Mouse (Mus musculus) fat pad, adult 2 months (tissue): Measurements from ENCODE around the gene B4galt3.
"Not testable (repeated sequence)": the region's sequence is repeated elsewhere in the genome, so short reads cannot be mapped to it uniquely, and the experiment has no call there.

Experiments
- DNase-seq: peaks from one replicate; pipeline ENCODE4 v3.0.0-alpha.2; 2011; ENCODE audit warnings: low read depth, low spot score; ENCODE audit errors: extremely low read depth

Gene B4galt3

GRCm38 (mm10) chr1:171239992-171240744, 30.0 kb upstream of the B4galt3 start:
- no peak for DNase-seq

GRCm38 (mm10) chr1:171240911-171241310, 29.2 kb upstream of the B4galt3 start:
- no peak for DNase-seq

DNA sequence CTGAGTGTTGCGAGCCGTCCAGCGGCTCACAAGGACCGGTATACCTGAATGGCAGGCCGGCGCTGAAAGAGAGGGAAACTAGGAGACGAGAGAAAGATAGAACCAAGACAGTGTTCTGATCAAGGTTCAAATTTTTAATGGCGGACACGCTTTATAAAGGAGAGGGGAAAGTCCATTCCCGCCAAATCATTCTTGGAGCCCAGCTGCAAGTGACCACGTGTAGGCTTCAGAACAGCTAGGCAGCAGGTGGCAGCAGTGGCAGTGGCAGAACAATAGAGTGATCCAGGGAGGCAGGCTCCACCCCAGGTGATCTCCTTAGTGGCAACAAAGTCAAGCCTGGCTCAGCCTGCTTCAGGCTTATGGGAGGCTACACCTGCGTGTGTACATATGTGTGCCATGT, 28.2 kb upstream of the B4galt3 start:
- DNase-seq = not testable (repeated sequence)

- no peak for DNase-seq
Observed at GRCm38 (mm10) chr1:171245353-171245752, 24.8 kb upstream of the B4galt3 start.

DNA sequence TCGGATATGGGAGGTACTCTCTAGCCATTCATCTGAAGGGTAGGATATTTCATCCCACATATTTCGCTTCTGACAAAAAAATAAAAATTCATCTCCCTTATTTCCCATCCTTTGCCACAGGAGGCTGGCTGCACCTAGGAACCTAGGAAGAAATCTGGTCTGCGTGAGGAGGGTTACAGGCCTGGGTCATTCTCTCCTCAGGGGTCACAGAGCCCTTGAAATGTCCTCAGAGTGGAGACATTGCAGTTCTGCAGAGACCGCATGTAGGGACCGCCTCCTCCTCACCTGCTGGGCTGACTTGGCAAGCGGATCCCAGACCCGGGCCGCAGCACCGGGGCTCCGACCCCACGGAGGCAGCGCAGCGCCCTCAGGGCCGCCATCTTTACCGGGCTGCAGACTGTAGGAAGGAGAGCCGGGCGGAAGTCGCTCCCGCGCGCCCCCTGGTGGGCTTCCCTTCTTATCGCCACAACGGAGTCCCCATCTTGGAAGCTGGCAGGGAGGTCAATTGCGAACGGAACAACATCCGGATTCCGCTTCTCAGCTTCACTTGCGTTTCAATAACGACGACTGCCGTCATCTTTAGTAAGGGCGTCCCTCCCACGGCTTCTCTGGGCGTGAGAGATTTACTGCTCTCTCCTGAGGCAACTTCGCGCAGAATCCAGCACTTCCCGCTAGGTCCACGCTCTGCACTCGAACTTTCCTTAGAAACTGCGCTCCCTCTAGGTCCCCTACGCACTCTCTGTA, 23.2 kb upstream of the B4galt3 start:
- peak; percentile 90 for DNase-seq

DNA sequence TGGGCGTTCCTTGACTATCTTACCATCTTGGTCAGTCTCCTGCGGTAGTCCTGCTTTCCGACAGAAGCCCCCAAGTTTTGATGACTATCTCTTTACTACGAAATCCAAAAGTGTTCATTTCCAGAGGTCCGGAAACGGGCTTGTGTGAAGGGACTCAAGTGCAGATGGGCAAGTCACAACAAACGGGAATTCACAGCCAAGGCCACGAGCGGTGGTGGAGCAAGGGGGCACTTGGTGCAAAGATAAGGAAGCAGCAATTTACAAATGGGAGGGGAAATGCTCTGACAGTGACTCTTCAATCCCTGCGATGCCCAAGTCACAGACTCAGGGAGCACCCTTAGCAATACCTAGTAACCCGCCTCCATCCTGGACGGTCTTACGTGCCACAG, 22.7 kb upstream of the B4galt3 start:
- DNase-seq = no peak

GRCm38 (mm10) chr1:171247916-171248315, 22.2 kb upstream of the B4galt3 start:
- no peak for DNase-seq

GRCm38 (mm10) chr1:171248386-171249226, 21.5 kb upstream of the B4galt3 start:
- no peak for DNase-seq

DNA sequence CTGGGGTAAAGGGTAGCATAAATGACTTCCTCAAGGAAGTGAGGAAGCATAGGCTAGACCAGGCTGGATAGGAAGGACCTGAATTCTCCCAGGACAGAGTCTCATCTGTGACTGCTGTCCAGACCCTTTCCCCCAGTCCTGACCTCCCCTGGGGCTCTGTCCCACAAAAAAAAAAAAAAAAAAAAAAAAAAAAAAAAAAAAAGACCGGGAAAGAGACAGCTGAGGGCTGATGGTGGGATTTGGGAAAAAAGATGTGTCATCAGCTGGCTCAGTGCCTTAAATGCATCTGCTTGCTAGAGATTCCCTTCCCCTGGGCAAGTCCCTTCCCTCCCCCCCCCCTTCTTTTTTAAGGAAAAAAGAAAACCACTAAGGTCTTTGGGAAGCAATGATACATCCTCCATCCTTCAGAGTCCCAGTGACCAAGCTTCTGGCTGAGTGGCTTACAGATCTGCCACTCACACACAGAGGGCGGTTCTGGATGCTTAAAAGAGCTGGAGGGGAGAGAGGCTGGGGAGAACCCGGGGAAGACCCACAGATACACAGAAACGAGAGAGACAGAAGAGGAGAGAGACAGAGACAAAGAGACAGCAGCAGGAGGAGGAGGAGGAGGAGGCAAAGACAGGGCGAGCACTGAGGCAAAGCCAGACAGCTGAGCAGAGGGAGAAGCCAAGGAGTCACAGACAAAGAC, 20.1 kb upstream of the B4galt3 start, which contains the start of gene Adamts4:
TSS of gene Adamts4 (plus strand) at position 509 of the 688 bp plus-strand sequence.
- DNase-seq = no peak

GRCm38 (mm10) chr1:171250680-171251593, 19.2 kb upstream of the B4galt3 start, which contains the start of gene Ndufs2:
TSS of gene Ndufs2 (minus strand) at chr1:171251388.
- DNase-seq = no peak

- no peak for DNase-seq
Observed at GRCm38 (mm10) chr1:171251594-171252324, 18.4 kb upstream of the B4galt3 start.

DNA sequence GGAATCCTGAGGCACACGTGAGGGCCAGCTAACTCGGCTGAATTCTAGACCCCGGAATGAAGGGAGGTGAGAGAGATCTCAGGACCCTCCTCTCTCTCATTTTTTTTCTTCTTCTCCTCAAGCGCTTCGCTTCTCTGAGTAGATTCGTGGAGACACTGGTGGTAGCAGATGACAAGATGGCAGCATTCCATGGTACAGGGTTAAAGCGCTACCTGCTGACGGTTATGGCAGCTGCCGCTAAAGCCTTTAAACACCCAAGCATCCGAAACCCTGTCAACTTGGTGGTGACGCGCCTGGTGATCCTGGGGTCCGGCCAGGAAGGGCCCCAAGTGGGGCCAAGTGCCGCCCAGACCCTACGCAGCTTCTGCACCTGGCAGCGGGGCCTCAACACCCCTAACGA, 17.7 kb upstream of the B4galt3 start:
- DNase-seq = no peak

DNA sequence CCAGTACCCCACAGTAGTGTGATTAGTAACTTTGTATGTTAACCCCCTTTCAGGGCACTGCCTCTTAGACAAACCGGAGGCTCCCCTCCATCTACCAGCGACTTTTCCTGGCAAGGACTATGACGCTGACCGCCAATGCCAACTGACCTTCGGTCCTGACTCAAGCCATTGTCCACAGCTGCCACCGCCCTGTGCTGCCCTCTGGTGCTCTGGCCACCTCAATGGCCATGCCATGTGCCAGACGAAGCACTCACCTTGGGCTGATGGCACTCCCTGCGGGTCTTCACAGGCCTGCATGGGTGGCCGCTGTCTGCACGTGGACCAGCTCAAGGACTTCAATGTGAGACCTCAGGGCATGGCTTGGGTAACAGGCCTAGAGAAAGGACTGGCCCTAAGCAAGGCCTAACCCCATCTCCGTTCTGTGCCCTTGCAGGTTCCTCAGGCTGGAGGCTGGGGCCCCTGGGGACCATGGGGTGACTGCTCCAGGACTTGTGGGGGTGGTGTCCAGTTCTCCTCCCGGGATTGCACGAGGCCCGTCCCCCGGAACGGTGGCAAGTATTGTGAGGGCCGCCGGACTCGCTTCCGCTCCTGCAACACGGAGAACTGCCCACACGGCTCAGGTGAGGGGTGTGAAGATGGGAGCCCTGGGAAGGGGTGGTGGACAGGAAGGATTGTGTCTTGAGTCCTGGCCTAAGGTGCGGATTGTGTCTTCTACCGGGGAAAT, 13.9 kb upstream of the B4galt3 start:
- no peak for DNase-seq

DNA sequence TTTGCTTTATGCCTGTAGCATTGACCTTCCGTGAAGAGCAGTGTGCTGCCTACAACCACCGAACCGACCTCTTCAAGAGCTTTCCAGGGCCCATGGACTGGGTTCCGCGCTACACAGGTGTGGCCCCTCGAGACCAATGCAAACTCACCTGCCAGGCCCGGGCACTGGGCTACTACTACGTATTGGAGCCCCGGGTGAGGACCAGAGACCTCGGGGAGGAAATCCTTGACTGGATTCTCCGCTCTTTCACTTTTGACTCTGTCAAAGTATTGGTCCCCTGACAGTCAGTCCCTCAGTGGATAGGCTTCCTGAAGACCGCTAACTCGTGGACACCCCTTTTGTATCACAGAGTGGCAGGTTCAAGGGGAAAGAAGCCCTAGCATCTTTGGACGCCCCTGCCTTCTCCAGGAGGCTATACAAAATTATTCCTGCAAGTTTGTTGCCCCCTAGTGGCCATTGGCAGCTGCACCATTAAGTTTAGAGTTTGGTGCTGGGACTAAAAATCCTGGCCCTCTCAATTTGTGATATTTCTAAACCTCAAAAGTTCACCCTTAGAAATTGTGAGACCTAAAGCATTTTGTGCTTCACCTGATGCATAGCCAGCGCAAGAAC, 13.1 kb upstream of the B4galt3 start:
- DNase-seq = no peak

GRCm38 (mm10) chr1:171257781-171258180, 12.3 kb upstream of the B4galt3 start:
- no peak for DNase-seq

DNA sequence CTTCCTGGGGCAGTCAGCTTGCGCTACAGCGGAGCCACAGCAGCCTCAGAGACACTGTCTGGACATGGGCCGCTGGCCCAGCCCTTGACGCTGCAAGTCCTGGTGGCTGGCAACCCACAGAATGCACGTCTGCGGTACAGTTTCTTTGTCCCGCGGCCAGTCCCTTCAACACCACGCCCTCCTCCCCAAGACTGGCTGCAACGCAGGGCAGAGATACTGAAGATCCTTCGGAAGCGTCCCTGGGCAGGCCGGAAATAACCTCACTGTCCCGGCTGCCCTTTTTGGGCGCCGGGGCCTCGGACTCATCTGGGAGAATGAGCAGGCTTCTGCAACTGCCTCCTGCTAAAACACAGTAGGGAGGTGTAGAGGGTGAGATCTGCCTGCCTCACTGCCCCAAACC, 11.2 kb upstream of the B4galt3 start:
- DNase-seq = no peak

- no peak for DNase-seq
Observed at GRCm38 (mm10) chr1:171260316-171260715, 9.8 kb upstream of the B4galt3 start.

GRCm38 (mm10) chr1:171262594-171263130, 7.5 kb upstream of the B4galt3 start:
- DNase-seq = no peak
